Mouse (Mus musculus): ENCODE measurements around the gene Pml. TPM values are rescaled to one million over a fixed set of nuclear protein-coding genes. Genes with fewer than 3 reads are reported as not detected.

Pml gene
- polyA plus RNA-seq, 1 experiment from 2014 or later, result 9.7 TPM

GRCm38 (mm10) chr9:58197781-58198701 is 51.5 kb downstream of the Pml start:
- peak overlapping the region; percentile 64 for H3K9ac ChIP-seq (replicated peaks)
- H3K36me3 ChIP-seq, result no peaks in the 10 kb centered on the region
- H3K4me1 ChIP-seq, result peaks cover 77% of the 10 kb centered on the region
- H3K27me3 ChIP-seq, result peaks cover 100% of the 10 kb centered on the region
- 0 out of 2 replicates have a peak, but pooled peaks have one; percentile 20 for ATAC-seq (ENCODE audit: low FRiP score, low read depth)
- no peaks in the 10 kb centered on the region for H3K9me3 ChIP-seq
- peak overlapping the region; percentile 88 for H3K27ac ChIP-seq (replicated peaks)
- WGBS, result under 1% methylated on average over 58 of the region's 58 CpGs
- H3K4me3 ChIP-seq, result peak overlapping the region; percentile 42
- H3K4me2 ChIP-seq (replicated peaks), result peak overlapping the region; percentile 52

DNA sequence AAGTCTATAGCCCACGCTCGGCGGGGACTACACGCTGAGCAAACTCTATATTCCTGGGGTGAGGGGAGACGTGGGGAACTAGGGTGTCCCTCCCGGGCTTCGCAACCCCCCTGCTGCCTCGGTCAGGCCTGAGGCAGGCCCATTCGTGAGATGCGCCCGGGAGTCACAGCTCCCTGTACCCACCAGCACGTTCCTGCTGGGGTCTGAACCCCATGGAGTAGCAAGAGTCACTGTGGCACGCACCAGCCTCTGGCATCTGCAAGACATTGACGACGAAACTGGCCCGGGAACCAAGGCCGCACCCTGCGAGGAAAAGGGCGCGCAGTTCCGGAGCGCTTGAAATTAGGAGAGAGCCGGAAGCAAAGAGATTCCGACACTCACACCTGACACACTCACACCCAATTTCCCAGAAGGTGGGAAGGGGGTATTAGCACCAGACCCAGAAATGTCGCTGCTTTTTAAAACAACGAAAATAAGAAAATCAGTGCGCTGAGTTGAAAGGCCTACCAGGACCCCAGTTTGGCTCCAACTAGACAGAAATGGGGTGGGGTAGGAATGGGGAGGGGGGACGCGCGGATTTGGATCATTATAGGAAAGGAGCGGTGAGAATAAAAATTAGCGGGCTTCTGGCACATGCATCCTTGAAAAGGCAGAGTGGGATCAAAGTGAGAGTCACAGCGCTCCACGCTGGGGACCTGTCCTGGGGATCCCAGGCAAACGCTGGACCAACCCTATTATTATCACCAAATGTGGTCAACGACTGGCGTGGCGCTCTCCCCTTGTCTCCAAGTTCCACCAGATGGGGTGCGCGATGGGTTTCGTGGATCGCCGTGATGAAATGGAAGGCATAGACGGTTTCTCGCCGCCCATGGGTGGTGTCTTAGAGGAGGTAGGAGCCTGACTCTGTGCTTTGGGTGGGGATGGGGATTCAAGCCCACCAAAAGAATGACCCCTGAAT is 52.7 kb downstream of the Pml start:
- H3K9me3 ChIP-seq, result no peaks in the 10 kb centered on the region
- no peaks in the 10 kb centered on the region for H3K36me3 ChIP-seq
- H3K4me1 ChIP-seq, result peaks cover 66% of the 10 kb centered on the region
- peak overlapping the region; percentile 42 for H3K4me3 ChIP-seq
- peak overlapping the region; percentile 52 for H3K4me2 ChIP-seq (replicated peaks)
- no peak for ATAC-seq (ENCODE audit: low FRiP score, low read depth)
- H3K9ac ChIP-seq (replicated peaks), result peak overlapping the region; percentile 64
- WGBS, result 2% methylated on average over 46 of the region's 46 CpGs
- peak overlapping the region; percentile 88 for H3K27ac ChIP-seq (replicated peaks)
- peaks cover 89% of the 10 kb centered on the region for H3K27me3 ChIP-seq

DNA sequence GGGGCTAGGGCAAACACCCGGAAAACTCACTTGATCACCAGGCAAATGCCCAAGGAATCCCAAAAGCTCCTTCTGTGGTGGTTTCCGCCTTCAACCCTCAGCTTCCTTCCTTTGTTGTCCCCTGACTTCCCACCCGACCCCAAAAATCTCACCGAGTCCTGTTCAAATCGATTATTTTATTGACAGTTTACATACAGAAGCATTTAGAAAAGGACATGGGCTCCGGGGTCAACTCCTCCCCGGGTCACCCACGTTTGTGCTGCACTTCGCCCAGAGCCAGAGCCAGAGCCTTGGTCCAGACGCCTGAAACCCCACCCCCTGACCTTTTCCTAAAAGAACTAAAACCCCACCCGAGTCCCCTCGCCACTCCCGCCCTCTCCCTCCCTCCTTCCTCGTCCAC is 53.4 kb downstream of the Pml start:
- Histone ChIP-seq H3K27ac (replicated peaks) (peak overlapping the region; percentile 88), H3K9me3 (no peaks in the 10 kb centered on the region), H3K4me1 (peaks cover 60% of the 10 kb centered on the region), H3K4me2 (replicated peaks) (peak overlapping the region; percentile 52), H3K4me3 (peak overlapping the region; percentile 42), H3K27me3 (peaks cover 82% of the 10 kb centered on the region), H3K36me3 (no peaks in the 10 kb centered on the region), H3K9ac (replicated peaks) (peak overlapping the region; percentile 64)
- ATAC-seq (ENCODE audit: low FRiP score, low read depth), result no peak
- WGBS, result 2% methylated on average over 14 of the region's 14 CpGs

DNA sequence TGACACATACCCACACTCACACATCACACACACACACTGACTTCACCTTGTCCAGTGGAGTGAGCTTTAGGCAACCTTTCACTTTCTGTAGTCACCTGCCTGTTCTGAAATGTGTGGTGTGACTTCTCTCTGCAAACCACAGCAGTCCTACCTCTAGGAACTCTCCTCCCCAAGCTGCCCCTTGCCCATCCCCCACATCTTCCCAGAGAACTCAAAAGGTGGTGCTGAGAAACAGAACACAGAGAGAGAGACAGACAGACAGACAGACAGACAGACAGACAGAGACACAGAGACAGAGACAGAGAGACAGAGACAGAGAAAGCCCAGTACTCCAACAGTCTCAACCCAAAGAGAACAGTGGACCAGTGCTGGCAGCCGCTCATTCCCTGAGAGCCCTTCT is 53.9 kb downstream of the Pml start:
- H3K36me3 ChIP-seq, result no peaks in the 10 kb centered on the region
- peaks cover 57% of the 10 kb centered on the region for H3K4me1 ChIP-seq
- no peaks in the 10 kb centered on the region for H3K9me3 ChIP-seq
- ATAC-seq (ENCODE audit: low FRiP score, low read depth), result no peak
- peak overlapping the region; percentile 88 for H3K27ac ChIP-seq (replicated peaks)
- 0% methylated on average over 1 of the region's 1 CpGs for WGBS
- H3K4me3 ChIP-seq, result peak overlapping the region; percentile 42
- H3K27me3 ChIP-seq, result peaks cover 77% of the 10 kb centered on the region
- peak overlapping the region; percentile 52 for H3K4me2 ChIP-seq (replicated peaks)
- H3K9ac ChIP-seq (replicated peaks), result peak overlapping the region; percentile 64

DNA sequence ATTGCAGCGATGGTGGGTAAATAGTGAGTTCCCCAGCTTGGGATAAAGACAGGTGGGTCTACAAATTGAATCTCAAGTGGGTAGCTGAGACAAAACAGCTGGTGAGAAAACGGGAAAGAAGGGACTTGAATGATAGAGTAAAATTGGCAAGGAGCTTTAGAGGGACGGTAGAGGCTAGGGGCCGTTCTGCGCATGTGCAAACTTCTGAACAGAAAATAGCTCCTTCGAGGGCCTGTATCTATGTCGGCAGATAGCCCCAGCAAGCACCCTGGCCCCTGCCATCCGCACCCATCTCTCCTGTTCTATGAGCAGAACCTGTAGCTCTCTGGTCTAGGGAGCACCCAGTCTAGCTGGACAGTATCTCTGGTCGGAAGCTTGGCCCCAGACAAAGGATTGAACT is 55.4 kb downstream of the Pml start:
- no peaks in the 10 kb centered on the region for H3K9me3 ChIP-seq
- H3K27ac ChIP-seq (replicated peaks), result no peak overlapping the region
- WGBS, result 66% methylated on average over 9 of the region's 9 CpGs
- H3K9ac ChIP-seq (replicated peaks), result peak overlapping the region; percentile 28; the same call in 1 of the 2 replicates
- no peaks in the 10 kb centered on the region for H3K36me3 ChIP-seq
- no peak overlapping the region for H3K4me3 ChIP-seq
- no peak overlapping the region for H3K4me2 ChIP-seq (replicated peaks)
- ATAC-seq (ENCODE audit: low FRiP score, low read depth), result no peak
- peaks cover 48% of the 10 kb centered on the region for H3K4me1 ChIP-seq
- peaks cover 62% of the 10 kb centered on the region for H3K27me3 ChIP-seq

DNA sequence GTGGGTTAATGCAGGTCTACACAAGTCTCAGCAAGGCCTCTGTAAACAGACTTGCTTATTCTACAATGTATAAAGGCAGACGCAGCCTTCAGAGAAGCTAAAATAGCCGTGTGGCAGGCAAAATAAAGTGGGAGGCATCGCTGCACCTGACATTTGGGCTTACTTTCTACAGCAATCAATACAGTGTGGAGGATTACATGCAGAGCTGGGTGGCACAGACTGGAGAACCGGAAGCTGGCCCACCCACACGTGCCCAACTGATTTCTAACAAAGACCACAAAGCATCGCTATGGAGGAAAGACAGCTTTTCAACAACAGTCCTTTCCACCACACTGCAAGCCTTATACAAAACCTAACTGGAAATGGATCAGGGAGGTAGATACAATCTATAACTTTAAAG is 65.1 kb downstream of the Pml start:
- Histone ChIP-seq H3K27ac (replicated peaks) (no peak overlapping the region), H3K4me3 (no peak overlapping the region), H3K4me1 (no peaks in the 10 kb centered on the region), H3K36me3 (no peaks in the 10 kb centered on the region), H3K27me3 (no peaks in the 10 kb centered on the region), H3K9ac (replicated peaks) (no peak overlapping the region), H3K9me3 (no peaks in the 10 kb centered on the region), H3K4me2 (replicated peaks) (no peak overlapping the region)
- ATAC-seq (ENCODE audit: low FRiP score, low read depth), result no peak
- WGBS, result 72% methylated on average over 6 of the region's 6 CpGs

- H3K27me3 ChIP-seq, result no peaks in the 10 kb centered on the region
- ATAC-seq (ENCODE audit: low FRiP score, low read depth), result no peak
- no peak overlapping the region for H3K27ac ChIP-seq (replicated peaks)
- H3K4me1 ChIP-seq, result peaks cover 16% of the 10 kb centered on the region
- 95% methylated on average over 2 of the region's 2 CpGs for WGBS
- H3K4me3 ChIP-seq, result no peak overlapping the region
- H3K36me3 ChIP-seq, result no peaks in the 10 kb centered on the region
- no peak overlapping the region for H3K4me2 ChIP-seq (replicated peaks)
- no peaks in the 10 kb centered on the region for H3K9me3 ChIP-seq
- H3K9ac ChIP-seq (replicated peaks), result no peak overlapping the region
These were observed 70.2 kb downstream of the Pml start for GRCm38 (mm10) chr9:58179390-58179789.

DNA sequence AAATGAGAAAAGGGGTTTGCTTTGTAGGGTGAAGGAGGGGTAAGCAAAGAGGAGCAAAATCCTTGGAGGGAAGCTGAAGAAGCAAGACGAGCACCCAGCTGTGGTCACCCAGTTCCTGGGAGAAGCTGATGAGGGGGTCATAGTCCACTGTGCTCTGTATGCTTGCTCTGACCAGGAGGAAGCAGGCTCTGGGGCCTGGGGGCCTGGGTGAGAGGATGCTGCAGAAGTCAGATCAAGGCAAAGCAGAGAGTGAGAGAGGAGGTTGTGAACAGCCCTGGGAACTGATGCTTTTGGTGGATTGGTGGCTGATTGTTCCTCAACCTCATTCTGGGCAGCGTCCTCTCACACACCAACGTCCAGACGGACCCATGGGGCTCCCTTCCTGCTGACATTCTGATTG is 72.4 kb downstream of the Pml start:
- WGBS, result 61% methylated on average over 4 of the region's 4 CpGs
- Histone ChIP-seq H3K4me2 (replicated peaks) (no peak overlapping the region), H3K4me3 (no peak overlapping the region), H3K36me3 (no peaks in the 10 kb centered on the region), H3K9ac (replicated peaks) (no peak overlapping the region), H3K27ac (replicated peaks) (no peak overlapping the region), H3K9me3 (no peaks in the 10 kb centered on the region), H3K27me3 (no peaks in the 10 kb centered on the region), H3K4me1 (peaks cover 16% of the 10 kb centered on the region)
- no peak for ATAC-seq (ENCODE audit: low FRiP score, low read depth)

DNA sequence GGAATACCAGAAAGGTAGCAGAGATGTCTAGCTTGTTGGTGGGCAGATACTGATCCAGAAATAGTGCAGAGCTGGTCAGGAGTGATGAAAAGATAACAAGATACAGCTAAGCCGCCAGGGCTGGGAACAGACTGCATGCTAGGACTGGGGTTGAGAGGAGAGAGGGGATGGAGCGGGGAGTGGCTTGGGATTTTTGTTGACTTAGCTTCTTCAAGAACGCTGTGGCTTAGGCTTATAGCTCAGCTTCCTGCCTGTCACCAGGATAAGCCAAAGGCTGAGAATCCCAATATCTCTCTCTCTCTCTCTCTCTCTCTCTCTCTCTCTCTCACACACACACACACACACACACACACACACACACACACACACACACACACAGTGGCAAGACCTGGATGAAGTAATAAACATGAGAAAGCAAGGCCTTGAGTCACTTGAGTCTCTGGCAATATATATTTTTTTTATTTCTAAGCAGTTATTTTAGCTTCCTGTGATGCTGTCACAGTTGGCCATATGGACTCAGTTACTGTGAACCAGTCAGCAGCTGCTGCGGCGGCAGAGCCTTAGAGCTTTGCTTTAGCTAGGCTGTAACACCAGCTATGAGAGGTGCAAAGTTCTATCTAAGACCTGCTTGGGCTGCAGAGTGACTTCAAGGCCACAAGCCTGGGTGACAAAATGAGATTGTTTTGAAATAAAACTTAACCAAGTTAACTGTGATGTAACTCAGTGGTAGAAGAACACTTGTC is 73.7 kb downstream of the Pml start:
- no peak for ATAC-seq (ENCODE audit: low FRiP score, low read depth)
- WGBS, result 45% methylated on average over 5 of the region's 5 CpGs
- Histone ChIP-seq H3K4me3 (no peak overlapping the region), H3K4me1 (peaks cover 16% of the 10 kb centered on the region), H3K36me3 (no peaks in the 10 kb centered on the region), H3K4me2 (replicated peaks) (no peak overlapping the region), H3K9ac (replicated peaks) (no peak overlapping the region), H3K27ac (replicated peaks) (no peak overlapping the region), H3K27me3 (no peaks in the 10 kb centered on the region), H3K9me3 (no peaks in the 10 kb centered on the region)

DNA sequence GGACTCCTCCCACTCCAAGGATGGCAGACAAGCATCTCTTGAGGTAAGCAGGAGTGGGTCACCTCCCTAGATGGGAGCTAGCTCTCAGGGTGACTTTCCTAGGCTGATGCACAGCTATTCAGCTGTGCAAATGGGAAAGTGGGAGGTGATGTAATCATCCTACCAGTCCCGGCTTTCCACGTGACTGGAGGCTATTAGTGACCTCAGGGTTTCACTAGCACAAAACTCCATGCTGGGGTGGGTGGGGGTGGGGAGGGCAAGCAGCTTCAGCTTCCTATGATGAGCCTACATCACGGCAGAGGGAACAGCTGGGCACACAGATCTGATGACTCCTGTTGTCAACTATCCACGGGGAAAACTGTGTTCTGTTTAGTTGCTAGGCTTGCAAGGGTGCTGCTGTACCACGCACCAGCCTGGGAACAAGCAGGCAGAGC is 74.8 kb downstream of the Pml start:
- no peak overlapping the region for H3K4me3 ChIP-seq
- 32% methylated on average over 5 of the region's 5 CpGs for WGBS

GRCm38 (mm10) chr9:58172863-58173262 is 76.7 kb downstream of the Pml start:
- Histone ChIP-seq H3K4me1 (peaks cover 25% of the 10 kb centered on the region), H3K9ac (replicated peaks) (no peak overlapping the region), H3K27ac (replicated peaks) (no peak overlapping the region), H3K36me3 (no peaks in the 10 kb centered on the region), H3K4me3 (no peak overlapping the region), H3K9me3 (no peaks in the 10 kb centered on the region), H3K4me2 (replicated peaks) (no peak overlapping the region), H3K27me3 (no peaks in the 10 kb centered on the region)
- 81% methylated on average over 2 of the region's 2 CpGs for WGBS
- no peak for ATAC-seq (ENCODE audit: low FRiP score, low read depth)

More for the DNA sequence above, 74.8 kb downstream of the Pml start:
- no peaks in the 10 kb centered on the region for H3K9me3 ChIP-seq
- H3K4me2 ChIP-seq (replicated peaks), result no peak overlapping the region
- peaks cover 16% of the 10 kb centered on the region for H3K4me1 ChIP-seq
- no peaks in the 10 kb centered on the region for H3K27me3 ChIP-seq
- H3K9ac ChIP-seq (replicated peaks), result no peak overlapping the region
- no peaks in the 10 kb centered on the region for H3K36me3 ChIP-seq
- no peak for ATAC-seq (ENCODE audit: low FRiP score, low read depth)
- H3K27ac ChIP-seq (replicated peaks), result 0 out of 2 replicates have a peak overlapping the region, but pooled peaks have one; percentile 20

Data from midbrain, embryonic 12.5 days (tissue).